Mouse (Mus musculus) inflammation-experienced regulatory T-cells (primary cell): ENCODE measurements around the gene Olfr1377. TPM values are rescaled to one million over a fixed set of nuclear protein-coding genes. Genes with fewer than 3 reads are reported as not detected.

Source experiments
- polyA plus RNA-seq, 2 experiments: library from polyadenylated mRNA; unstranded; fragments of 100-300 nt; shearing (Covaris generic); gene quantifications; one replicate each; pipeline ENCODE4 v1.2.1; 2017

The Olfr1377 gene
- polyA plus RNA-seq = not detected

DNA sequence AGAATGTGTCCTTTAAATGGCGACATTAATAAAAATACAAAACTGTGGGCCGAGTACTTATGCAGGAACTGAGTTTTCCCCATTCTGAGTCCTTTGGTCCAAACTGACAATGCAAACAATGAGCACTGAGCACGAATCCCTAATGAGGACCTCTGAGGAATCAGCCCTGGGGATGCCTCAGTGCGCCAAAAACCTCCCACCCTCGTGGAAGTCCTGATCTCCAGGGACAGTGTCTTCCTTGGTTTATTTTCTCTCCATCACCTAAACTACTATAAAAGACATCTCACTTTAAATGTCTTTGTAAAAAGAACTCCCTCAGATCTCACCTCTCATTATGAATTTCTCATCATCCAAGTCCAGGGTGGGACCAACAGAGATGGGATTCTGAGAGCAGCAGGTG is at the start of gene Olfr1377:
Gene Olfr1377, plus strand, starts transcription at position 301 of the 400 bp plus-strand sequence.

DNA sequence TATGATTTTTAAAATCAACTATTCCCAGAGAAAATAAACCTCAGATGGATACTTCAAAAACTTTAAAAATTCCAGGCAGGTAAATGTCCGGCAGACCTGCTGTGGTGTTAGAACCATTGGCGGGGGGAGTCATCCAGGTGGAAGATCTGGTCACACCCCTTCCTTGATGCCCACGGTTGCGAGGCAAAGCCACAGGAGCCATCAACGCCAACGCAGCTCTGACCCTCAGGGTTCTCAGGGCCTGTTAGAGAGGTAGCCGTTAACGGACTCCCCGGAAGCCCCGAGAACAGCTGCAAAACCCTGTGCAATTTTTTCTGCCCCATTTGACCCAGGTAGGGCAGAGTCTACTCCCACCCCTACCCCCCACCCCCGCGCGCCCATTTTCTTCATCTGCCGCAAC is 38.3 kb upstream of the Olfr1377 start, which contains the start of gene 4933414I15Rik:
Gene 4933414I15Rik, minus strand, starts transcription at position 260 of the 400 bp plus-strand sequence.

DNA sequence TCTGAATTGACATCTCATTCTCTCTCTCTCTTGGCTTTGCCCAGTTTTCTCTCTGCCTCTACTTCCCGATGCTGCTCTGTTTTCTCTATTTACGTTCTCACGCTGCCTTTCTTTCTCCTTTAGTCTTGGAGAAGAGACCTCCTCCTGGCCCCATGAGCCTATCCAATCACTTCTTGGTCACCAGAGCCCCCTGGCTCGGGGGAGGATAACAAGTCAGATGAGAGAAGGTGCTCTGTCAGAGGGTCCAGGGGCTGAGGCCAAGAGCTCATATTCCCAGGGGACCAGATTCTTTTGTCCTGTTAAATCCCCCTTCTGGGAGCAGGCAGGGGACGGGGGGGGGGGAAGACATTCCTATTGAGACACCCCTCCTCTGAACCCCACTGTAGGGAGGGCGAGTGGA is 28.1 kb upstream of the Olfr1377 start, which contains the start of gene Prop1:
Gene Prop1, minus strand, starts transcription at position 101 of the 400 bp plus-strand sequence.

DNA sequence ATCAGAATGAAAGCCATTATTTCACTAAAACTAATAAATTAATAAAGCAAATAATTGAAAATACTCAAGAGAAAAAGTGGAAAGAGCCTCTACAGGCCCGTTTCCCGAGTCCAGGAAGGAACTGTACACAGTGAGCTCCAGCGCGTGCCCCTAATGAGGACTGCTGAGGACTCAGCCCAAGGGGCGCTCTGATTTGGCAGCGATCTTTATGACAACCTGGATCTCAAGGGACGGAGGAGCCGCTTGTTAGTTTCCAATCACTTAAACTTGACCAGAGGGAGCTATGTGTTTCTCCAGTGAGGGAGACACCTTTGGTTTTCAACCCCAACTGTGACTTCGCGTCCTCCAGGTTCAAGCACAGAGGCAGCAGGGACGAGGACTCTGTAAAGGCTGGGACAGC is 15.5 kb upstream of the Olfr1377 start, which contains the start of gene Olfr1378:
Gene Olfr1378, plus strand, starts transcription at position 301 of the 400 bp plus-strand sequence.

DNA sequence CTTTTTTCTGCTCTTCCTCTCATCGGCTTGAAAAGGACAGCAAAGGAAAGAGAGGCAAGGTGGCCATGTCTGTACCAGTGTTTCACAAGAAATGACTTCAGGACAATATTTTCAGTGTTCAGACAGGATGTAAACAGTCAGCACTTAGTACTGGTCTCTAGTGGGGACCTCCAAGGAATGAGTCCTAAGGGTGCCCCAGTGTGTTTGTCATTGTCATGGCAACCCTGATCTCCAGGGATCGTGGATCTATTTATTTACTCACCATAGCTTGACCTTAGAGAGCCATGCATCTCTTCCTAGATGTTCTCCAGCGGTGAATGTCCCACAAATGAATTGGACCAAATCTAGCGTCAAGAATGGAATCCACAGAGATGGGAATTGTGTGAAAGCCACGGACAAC is 21.5 kb downstream of the Olfr1377 start, which contains the start of gene Olfr51:
Gene Olfr51, plus strand, starts transcription at position 301 of the 400 bp plus-strand sequence.

DNA sequence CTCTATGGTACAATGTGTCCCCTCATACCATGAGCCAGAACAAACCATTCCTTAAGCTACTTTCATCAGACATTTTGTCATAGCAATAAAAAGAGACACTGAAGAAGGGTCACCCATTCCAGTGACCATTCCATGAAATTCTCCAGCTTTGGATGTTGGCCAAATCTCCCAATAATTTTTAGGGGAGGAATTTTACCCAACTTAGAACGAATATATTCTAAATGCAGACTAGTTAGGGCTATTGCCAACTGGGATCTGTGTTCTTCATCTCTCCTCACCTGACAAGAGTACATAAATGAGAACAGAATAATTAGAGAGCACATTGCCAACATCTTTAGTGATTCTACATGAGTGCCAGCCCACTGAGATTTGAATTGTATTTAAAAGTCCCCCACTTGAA is 32.2 kb downstream of the Olfr1377 start, which contains the start of gene Olfr54:
Gene Olfr54, plus strand, starts transcription at position 301 of the 400 bp plus-strand sequence.

Other genes with a start within 250 kb of the Olfr1377 start
- 1 to 10 TPM; 3.0 to 5.9 TPM for gene Zfp354c, start 154.2 kb upstream of the Olfr1377 start, polyA plus RNA-seq
- 1 to 10 TPM in 1 of 2 experiments, under 1 TPM in 1; 0.14 to 1.2 TPM for gene Zfp879, start 140.4 kb upstream of the Olfr1377 start, polyA plus RNA-seq
- under 1 TPM; 0.72 to 0.94 TPM for gene Grm6, start 131.3 kb upstream of the Olfr1377 start, polyA plus RNA-seq
- gene Zfp454, start 94.3 kb upstream of the Olfr1377 start, polyA plus RNA-seq = not detected
- gene Zfp2, start 65.8 kb upstream of the Olfr1377 start, polyA plus RNA-seq = 1 to 10 TPM in 1 of 2 experiments, under 1 TPM in 1; 0.31 to 2.4 TPM
- gene Zfp354b, start 50.3 kb upstream of the Olfr1377 start, polyA plus RNA-seq = not detected
- gene 4933414I15Rik, start 38.2 kb upstream of the Olfr1377 start, polyA plus RNA-seq = 1 to 10 TPM in 1 of 2 experiments, not detected in 1; 1.1 TPM
- not detected for gene Prop1, start 28.2 kb upstream of the Olfr1377 start, polyA plus RNA-seq
- gene Olfr1378, start 15.4 kb upstream of the Olfr1377 start, polyA plus RNA-seq = not detected
- gene Olfr51, start 21.6 kb downstream of the Olfr1377 start, polyA plus RNA-seq = under 1 TPM in 1 of 2 experiments, not detected in 1; 0.45 TPM
- 1 to 10 TPM in 1 of 2 experiments, under 1 TPM in 1; 0.07 to 1.1 TPM for gene Olfr54, start 32.3 kb downstream of the Olfr1377 start, polyA plus RNA-seq
- not detected for gene Olfr1375, start 66.1 kb downstream of the Olfr1377 start, polyA plus RNA-seq
- under 1 TPM in 1 of 2 experiments, not detected in 1; 0.26 TPM for gene Zfp354a, start 77.3 kb downstream of the Olfr1377 start, polyA plus RNA-seq
- under 1 TPM in 1 of 2 experiments, not detected in 1; 0.42 TPM for gene Gm12569, start 238.5 kb downstream of the Olfr1377 start, polyA plus RNA-seq